ENCODE assay signal across 23 mouse cellular contexts in the genomic region with DNA sequence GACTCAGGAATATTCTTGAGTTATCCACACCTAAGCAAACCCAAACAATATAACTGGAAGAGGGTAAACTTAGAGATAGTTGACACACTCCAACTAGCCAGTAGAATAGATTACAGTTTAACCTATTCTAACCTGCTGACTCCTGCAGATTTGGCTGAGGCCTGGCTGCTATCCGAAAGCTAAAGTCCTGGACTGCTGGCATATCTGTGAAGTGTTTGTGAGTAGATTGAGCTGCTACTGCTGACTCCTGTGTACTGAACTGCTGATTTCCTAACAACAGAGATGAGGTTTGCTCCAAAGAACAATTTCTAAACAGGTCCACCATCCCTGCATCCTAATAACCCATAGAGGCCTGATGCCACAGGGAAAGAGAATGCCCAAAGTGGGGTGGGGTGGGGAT. TPM values are rescaled to one million over a fixed set of nuclear protein-coding genes. Genes with fewer than 3 reads are reported as not detected.
DNase-seq lines count a peak whose midpoint lies in the region; ATAC-seq lines count a peak whose summit lies in the region.
"Had no signal": no experiment of that assay in that cellular context is flagged by ENCODE, and none has a peak within 500 bp of the region (broad histone marks: within the 10 kb centered on the region; RNA-seq: fewer than 3 reads in every experiment).

No protein-coding gene starts in this region.

- H3K4me3 ChIP-seq in liver, embryonic 15.5 days (replicated peaks): no peak overlapping the region
- H3K4me3 ChIP-seq in liver, embryonic 11.5 days (ENCODE audit: low read depth, low read length): no peak overlapping the region
- no peak overlapping the region for H3K4me3 ChIP-seq in intestine, embryonic 16.5 days (ENCODE audit: low read length)
- H3K4me3 ChIP-seq: erythroblast, embryonic 14.5 days; hindbrain, embryonic 10.5 days; limb, embryonic 15.5 days; neural tube, embryonic 13.5 days had no signal

- no peak for DNase-seq in liver, embryonic 11.5 days (ENCODE audit: low spot score)
- DNase-seq in kidney, adult 9 months: peak; percentile 87
- peak; percentile 61 to 83 for DNase-seq in kidney, postnatal 36 days
- no peak for DNase-seq in layer of hippocampus, adult 9-10 months (ENCODE audit: low spot score)
- DNase-seq in cerebellum, adult 11 months: no peak
- DNase-seq in urinary bladder, postnatal 4 days (ENCODE audit: low spot score in 2 of 2): no peak
- DNase-seq: adrenal gland, adult 8-10 months; cerebellum, adult 9-11 months; gastrocnemius, postnatal 25 days; midbrain, embryonic 14.5 days; right cerebral cortex, adult 18-20 months; thymus, postnatal 36 days had no signal

- no peaks in the 10 kb centered on the region for H3K9me3 ChIP-seq in liver, embryonic 15.5 days (replicated peaks)
- no peaks in the 10 kb centered on the region for H3K9me3 ChIP-seq in liver, embryonic 11.5 days (ENCODE audit: control insufficient read depth, low read length)
- no peaks in the 10 kb centered on the region for H3K9me3 ChIP-seq in intestine, embryonic 16.5 days (ENCODE audit: control insufficient read depth, low read length)
- H3K9me3 ChIP-seq: hindbrain, embryonic 10.5 days; limb, embryonic 15.5 days; neural tube, embryonic 13.5 days had no signal

- H3K9ac ChIP-seq in liver, embryonic 15.5 days: no peak overlapping the region
- H3K9ac ChIP-seq in liver, embryonic 11.5 days (ENCODE audit: low read depth, low read length): no peak overlapping the region
- H3K9ac ChIP-seq in intestine, embryonic 16.5 days (ENCODE audit: low read depth, low read length): no peak overlapping the region
- H3K9ac ChIP-seq: limb, embryonic 15.5 days; neural tube, embryonic 13.5 days had no signal

- WGBS in liver, embryonic 15.5 days (ENCODE audit: insufficient replicate concordance): 71% methylated on average over 1 of the region's 1 CpGs
- 75% methylated on average over 1 of the region's 1 CpGs for WGBS in liver, embryonic 11.5 days
- 54% methylated on average over 1 of the region's 1 CpGs for WGBS in intestine, embryonic 16.5 days

- no peaks in the 10 kb centered on the region for H3K36me3 ChIP-seq in liver, embryonic 15.5 days (replicated peaks)
- no peaks in the 10 kb centered on the region for H3K36me3 ChIP-seq in liver, embryonic 11.5 days (ENCODE audit: control insufficient read depth, insufficient read depth, low read length)
- no peaks in the 10 kb centered on the region for H3K36me3 ChIP-seq in intestine, embryonic 16.5 days (ENCODE audit: control insufficient read depth, insufficient read depth, low read length)
- H3K36me3 ChIP-seq: hindbrain, embryonic 10.5 days; limb, embryonic 15.5 days; neural tube, embryonic 13.5 days had no signal

- H3K27ac ChIP-seq in liver, embryonic 15.5 days (replicated peaks): no peak overlapping the region; the same call in 1 of the 2 replicates
- no peak overlapping the region for H3K27ac ChIP-seq in liver, embryonic 11.5 days (ENCODE audit: low read depth, low read length)
- H3K27ac ChIP-seq in intestine, embryonic 16.5 days (ENCODE audit: low read length): peak overlapping the region; percentile 35
- H3K27ac ChIP-seq: hindbrain, embryonic 10.5 days; limb, embryonic 15.5 days; neural tube, embryonic 13.5 days had no signal

- H3K27me3 ChIP-seq in liver, embryonic 15.5 days: no peaks in the 10 kb centered on the region
- no peaks in the 10 kb centered on the region for H3K27me3 ChIP-seq in liver, embryonic 11.5 days (replicated peaks; ENCODE audit: control insufficient read depth, insufficient read depth, low read length)
- H3K27me3 ChIP-seq in intestine, embryonic 16.5 days (replicated peaks; ENCODE audit: control insufficient read depth, insufficient read depth, low read length): no peaks in the 10 kb centered on the region
- H3K27me3 ChIP-seq: limb, embryonic 15.5 days; neural tube, embryonic 13.5 days had no signal

- peak; percentile 38; the same call in 1 of the 2 replicates for ATAC-seq in liver, embryonic 15.5 days (ENCODE audit: insufficient read depth)
- ATAC-seq in liver, embryonic 11.5 days (replicated peaks; ENCODE audit: low FRiP score): no peak
- peak; percentile 32 for ATAC-seq in intestine, embryonic 16.5 days
- ATAC-seq: forebrain, embryonic 14.5 days had no signal

- peaks cover 13% of the 10 kb centered on the region for H3K4me1 ChIP-seq in liver, embryonic 15.5 days (replicated peaks)
- no peaks in the 10 kb centered on the region for H3K4me1 ChIP-seq in liver, embryonic 11.5 days (replicated peaks; ENCODE audit: control insufficient read depth, insufficient read depth, low read length)
- peaks cover 16% of the 10 kb centered on the region for H3K4me1 ChIP-seq in intestine, embryonic 16.5 days (ENCODE audit: control insufficient read depth, insufficient read depth, low read length)
- H3K4me1 ChIP-seq: hindbrain, embryonic 10.5 days; limb, embryonic 15.5 days; neural tube, embryonic 13.5 days had no signal

- H3K4me2 ChIP-seq in liver, embryonic 15.5 days: no peak overlapping the region
- H3K4me2 ChIP-seq in liver, embryonic 11.5 days: no peak overlapping the region
- H3K4me2 ChIP-seq in intestine, embryonic 16.5 days (ENCODE audit: low read depth, low read length): no peak overlapping the region
- H3K4me2 ChIP-seq: limb, embryonic 15.5 days; neural tube, embryonic 13.5 days had no signal

RNA-seq across cellular contexts. Expression of a gene that starts 12.0 kb away (rescaled TPM):
- 0.07 and 0.10 TPM in 2 replicates for polyA plus RNA-seq in liver, embryonic 15.5 days (2015; fragmentation: Nextera tagmentation; extraction: Ambion mirVana)
- polyA plus RNA-seq in liver, embryonic 11.5 days (2014; fragmentation: Nextera tagmentation; extraction: Ambion mirVana): not detected in 2 replicates
- polyA plus RNA-seq in intestine, embryonic 16.5 days (2015; fragmentation: Nextera tagmentation; extraction: Ambion mirVana): 26.4 and 41.6 TPM in 2 replicates
- polyA plus RNA-seq: C2C12; cortical plate, adult 2 months; embryonic facial prominence, embryonic 11.5 days; erythroblast, embryonic 14.5 days; forebrain, embryonic 14.5 days; heart, postnatal 0 days; hindbrain, embryonic 10.5 days; limb, embryonic 15.5 days; midbrain, embryonic 14.5 days; neural tube, embryonic 13.5 days had no signal

RNA-seq across cellular contexts. Expression of a gene that starts 26.9 kb away (rescaled TPM):
- 0.51 and 0.56 TPM in 2 replicates for polyA plus RNA-seq in liver, embryonic 15.5 days (2015; fragmentation: Nextera tagmentation; extraction: Ambion mirVana)
- 0.18 TPM in 1 of 2 replicates, not detected in the other for polyA plus RNA-seq in liver, embryonic 11.5 days (2014; fragmentation: Nextera tagmentation; extraction: Ambion mirVana)
- not detected in 2 replicates for polyA plus RNA-seq in intestine, embryonic 16.5 days (2015; fragmentation: Nextera tagmentation; extraction: Ambion mirVana)
- polyA plus RNA-seq: C2C12; cortical plate, adult 2 months; embryonic facial prominence, embryonic 11.5 days; erythroblast, embryonic 14.5 days; forebrain, embryonic 14.5 days; heart, postnatal 0 days; hindbrain, embryonic 10.5 days; limb, embryonic 15.5 days; midbrain, embryonic 14.5 days; neural tube, embryonic 13.5 days had no signal

Comparison
In these comparisons a context has a peak if more than half of its experiments do, and no peak if none do; other contexts are left out.
1. DNase-seq: peak in kidney, adult 9 months (single experiment) and kidney, postnatal 36 days (2 of 2); none in liver, embryonic 11.5 days (single experiment), layer of hippocampus, adult 9-10 months (single experiment), cerebellum, adult 11 months (single experiment) and urinary bladder, postnatal 4 days (0 of 2).
2. RNA of a gene that starts 12.0 kb away (polyA plus RNA-seq): 26.4 to 41.6 TPM in intestine, embryonic 16.5 days; 0.07 to 0.10 TPM in liver, embryonic 15.5 days and not detected in liver, embryonic 11.5 days; every median in the first group is over 10 times any median in the second.